Mouse (Mus musculus) colon, adult 2 months (tissue): ENCODE measurements around the gene Adamts5. TPM values are rescaled to one million over a fixed set of nuclear protein-coding genes. Genes with fewer than 3 reads are reported as not detected.

Experiments
- polyA plus RNA-seq: library from polyadenylated mRNA; depleted of rRNA; stranded (reverse); fragments of >200 nt; gene quantifications from 2 replicates; pipeline ENCODE4 v1.2.3, GENCODE M21; 2012; rRNA removed

Adamts5 gene
- 0.73 and 0.80 TPM in 2 replicates for polyA plus RNA-seq

DNA sequence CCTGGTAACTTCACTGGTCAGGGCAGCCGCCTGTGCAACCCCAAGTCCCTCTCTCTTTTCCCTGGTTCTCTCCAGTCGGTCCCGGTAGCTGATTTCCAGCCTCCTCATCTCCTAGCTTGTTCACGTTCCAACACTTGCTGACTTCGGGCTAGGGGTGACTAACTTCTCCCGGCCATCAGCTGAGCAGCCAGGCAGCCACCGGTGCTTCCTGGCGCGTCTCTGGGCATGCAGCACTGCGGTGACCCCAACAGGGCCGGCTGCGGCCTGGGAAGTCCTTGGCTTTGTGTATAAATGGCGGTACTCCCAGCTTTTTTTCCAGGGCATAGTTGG, at the start of gene Adamts5:
TSS of gene Adamts5 (minus strand) at position 248 of the 330 bp plus-strand sequence.

Other genes starting within 250 kb of the Adamts5 start
- gene Adamts1, start 98.7 kb downstream of the Adamts5 start, polyA plus RNA-seq, result 5.0 and 6.7 TPM in 2 replicates